Mouse (Mus musculus): Measurements from ENCODE around the gene Xxylt1.

DNA sequence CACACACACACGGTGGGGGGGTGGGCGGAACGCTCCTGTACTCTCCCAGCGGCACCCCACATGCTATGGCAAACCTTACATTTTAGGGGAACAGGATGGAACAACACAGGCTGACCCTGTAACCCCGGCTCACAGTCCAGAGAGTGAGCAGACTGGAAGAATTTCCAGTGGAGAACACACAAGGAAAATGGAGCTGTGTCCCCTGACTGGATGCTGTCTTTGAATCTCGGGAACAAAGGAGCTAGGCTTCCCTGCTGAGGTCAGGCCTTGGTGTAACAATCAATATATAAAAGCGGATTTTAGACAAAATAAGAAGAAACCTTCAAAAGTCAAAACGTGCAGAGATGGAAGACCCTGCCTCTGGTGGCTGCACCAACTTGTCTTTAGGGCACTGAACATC is 57.4 kb downstream of the Xxylt1 start:
- no peak for TF ChIP-seq POLR2A (IDR thresholded peaks at IDR 0.05; ENCODE audit: low read depth, low read length)
- no peak for TF ChIP-seq CTCF (IDR thresholded peaks at IDR 0.05; ENCODE audit: borderline replicate concordance, insufficient read depth, low read length)

Measured in embryonic fibroblast, embryonic 13.5 days (primary cell).